Mouse (Mus musculus): ENCODE measurements around the gene Nipa2.

GRCm38 (mm10) chr7:55969415-55969814 lies 7.1 kb upstream of the Nipa2 start:
- TF ChIP-seq POLR2A (IDR thresholded peaks at IDR 0.05; ENCODE audit: insufficient read length, low read depth), result no peak
- no peak for TF ChIP-seq POLR2AphosphoS2 (IDR thresholded peaks at IDR 0.05; ENCODE audit: insufficient read length, low read depth)
- TF ChIP-seq USF1 (IDR thresholded peaks at IDR 0.05; ENCODE audit: low read depth), result no peak
- TF ChIP-seq SRF (IDR thresholded peaks at IDR 0.05; ENCODE audit: control insufficient read depth, insufficient read length, low read depth), result no peak
